Mouse (Mus musculus) ES-E14 (cell line): ENCODE measurements around the gene Btbd3.

Experiments
- CHD2 ChIP-seq: IDR thresholded peaks from 2 replicates; pipeline ENCODE4 v1.6.1; 2014; ENCODE audit warnings: mild to moderate bottlenecking, low read depth, low read length, inconsistent platforms
- HCFC1 ChIP-seq: IDR thresholded peaks from 2 replicates; pipeline ENCODE4 v1.6.1; 2012; ENCODE audit warnings: low read length, inconsistent platforms, borderline replicate concordance; ENCODE audit not compliant: insufficient read depth
- ZC3H11A ChIP-seq: IDR thresholded peaks from 2 replicates; pipeline ENCODE4 v1.6.1; 2012; ENCODE audit warnings: low read depth, mild to moderate bottlenecking, inconsistent platforms, low read length, borderline replicate concordance

GRCm38 (mm10) chr2:138365391-138365790 lies 109.0 kb downstream of the Btbd3 start:
- TF ChIP-seq ZC3H11A (no peak), CHD2 (no peak), HCFC1 (no peak)
